Mouse (Mus musculus) CD4-positive, CD25-positive, alpha-beta regulatory T cell, adult 2 months (primary cell): ENCODE results near the gene Sec14l2.
A peak's percentile ranks its signal among the peaks of the same experiment; 100 is the strongest.

Experiments used
- DNase-seq: peaks from one replicate; pipeline ENCODE4 v3.0.0-alpha.2; 2012; ENCODE audit warnings: low read depth, low spot score

The Sec14l2 gene

GRCm38 (mm10) chr11:4099447-4099846 lies 23.8 kb downstream of the Sec14l2 start:
- no peak for DNase-seq

DNA sequence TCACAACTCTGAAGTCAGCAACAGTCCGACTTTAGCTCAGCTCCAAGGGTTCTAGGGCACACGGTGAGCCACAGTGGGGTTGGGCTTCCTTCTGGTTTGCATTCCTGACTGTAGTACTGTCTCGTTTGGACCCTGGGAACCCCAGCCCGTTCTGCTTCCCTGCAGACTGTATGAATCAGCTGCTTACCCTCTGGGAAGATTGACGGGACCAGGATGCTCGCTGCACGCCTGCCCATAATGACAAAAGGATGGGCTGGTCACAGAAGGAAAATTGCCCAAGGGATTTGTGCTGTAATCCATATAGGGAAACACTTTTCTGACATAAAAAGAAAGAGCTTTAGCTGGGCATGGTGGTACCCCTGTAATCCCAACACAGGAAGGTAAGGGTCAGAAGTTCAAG lies 24.4 kb downstream of the Sec14l2 start:
- DNase-seq, result no peak

- peak; percentile 39 for DNase-seq
Observed at GRCm38 (mm10) chr11:4098120-4098519, 25.1 kb downstream of the Sec14l2 start.

GRCm38 (mm10) chr11:4097091-4097621 lies 26.1 kb downstream of the Sec14l2 start:
- no peak for DNase-seq

GRCm38 (mm10) chr11:4096054-4096984 lies 26.9 kb downstream of the Sec14l2 start:
- peak; percentile 97 for DNase-seq

DNA sequence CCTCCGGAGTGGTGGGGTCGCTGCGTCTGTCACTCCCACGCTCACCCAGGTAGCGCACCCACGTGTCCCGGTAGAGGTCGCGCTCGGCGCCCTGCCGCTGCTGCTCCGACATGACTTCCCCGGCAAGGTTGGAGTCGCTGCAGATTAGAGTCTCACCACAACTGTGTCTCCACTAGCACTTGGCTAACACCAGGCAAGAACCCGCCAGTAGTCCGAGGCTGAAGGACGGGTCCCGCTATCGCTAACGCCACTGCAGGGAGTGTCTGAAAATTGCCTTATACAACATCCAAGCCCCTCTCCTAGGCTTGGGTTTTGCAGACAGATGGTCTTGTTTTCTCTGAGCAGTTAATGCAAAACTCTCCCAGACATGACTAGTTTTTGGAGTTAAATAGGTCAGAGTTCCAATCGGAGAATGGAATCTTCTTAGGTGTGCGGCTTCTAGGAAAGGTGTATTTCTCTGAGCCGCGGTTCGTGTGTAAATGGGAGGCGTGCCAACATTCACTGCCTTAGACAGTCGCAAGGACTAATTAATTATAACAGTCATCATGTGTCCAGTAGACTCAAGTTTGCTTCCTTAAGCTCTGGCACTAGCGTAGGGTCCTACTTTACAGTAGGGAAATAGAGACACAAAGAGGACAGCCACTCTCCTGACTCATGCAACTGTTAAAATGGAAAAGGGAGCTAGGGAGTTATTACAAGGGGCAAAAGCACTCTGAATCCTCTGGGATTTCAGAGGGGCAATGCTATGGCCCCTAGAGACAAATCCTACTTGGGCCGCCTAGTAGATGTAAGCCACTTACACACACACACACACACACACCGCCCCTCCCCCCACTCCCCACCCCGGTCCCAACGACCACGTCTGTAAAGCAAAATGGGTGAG lies 27.8 kb downstream of the Sec14l2 start, which contains the start of gene Mtfp1:
Mtfp1 (minus strand) TSS at position 275 of the 883 bp plus-strand sequence.
- DNase-seq, result peak; percentile 78

DNA sequence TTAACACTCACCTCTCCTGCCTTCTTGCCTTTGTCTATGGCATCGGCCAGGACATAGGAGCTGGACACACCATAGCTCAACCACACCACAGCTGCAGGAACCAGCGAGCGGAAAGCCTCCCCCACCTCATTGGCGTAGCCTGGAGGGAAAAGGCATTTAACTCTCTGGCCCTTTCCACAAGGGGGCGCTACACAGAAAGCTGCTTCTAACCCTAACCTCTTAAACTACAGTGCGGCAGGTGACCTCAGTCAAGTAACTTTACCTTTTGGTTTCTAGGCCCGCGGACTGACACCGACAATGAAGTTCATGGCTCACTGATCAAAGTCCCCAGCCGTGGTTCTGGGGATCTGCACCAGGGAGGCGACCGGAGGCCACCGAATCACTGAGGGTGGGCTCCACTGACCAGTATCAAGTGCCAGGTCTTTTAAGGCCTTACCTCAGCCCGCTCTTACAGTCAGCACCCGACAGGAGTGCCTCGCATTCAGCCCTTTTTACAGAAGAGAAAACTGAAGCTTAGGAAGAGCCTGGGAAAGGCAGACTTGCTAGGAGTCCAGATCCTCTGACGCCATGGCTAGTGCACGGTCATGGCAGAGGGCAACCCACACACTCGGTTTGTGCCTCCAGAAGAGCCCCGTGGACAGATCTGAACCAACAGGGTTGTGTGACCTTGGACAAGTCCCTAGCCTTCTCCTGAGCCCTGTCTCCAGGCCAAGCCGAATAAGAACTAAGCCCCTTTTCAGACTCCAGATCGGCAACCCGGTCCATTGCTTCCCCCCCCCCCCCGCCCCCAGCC lies 28.6 kb downstream of the Sec14l2 start:
- peak; percentile 89 for DNase-seq

DNA sequence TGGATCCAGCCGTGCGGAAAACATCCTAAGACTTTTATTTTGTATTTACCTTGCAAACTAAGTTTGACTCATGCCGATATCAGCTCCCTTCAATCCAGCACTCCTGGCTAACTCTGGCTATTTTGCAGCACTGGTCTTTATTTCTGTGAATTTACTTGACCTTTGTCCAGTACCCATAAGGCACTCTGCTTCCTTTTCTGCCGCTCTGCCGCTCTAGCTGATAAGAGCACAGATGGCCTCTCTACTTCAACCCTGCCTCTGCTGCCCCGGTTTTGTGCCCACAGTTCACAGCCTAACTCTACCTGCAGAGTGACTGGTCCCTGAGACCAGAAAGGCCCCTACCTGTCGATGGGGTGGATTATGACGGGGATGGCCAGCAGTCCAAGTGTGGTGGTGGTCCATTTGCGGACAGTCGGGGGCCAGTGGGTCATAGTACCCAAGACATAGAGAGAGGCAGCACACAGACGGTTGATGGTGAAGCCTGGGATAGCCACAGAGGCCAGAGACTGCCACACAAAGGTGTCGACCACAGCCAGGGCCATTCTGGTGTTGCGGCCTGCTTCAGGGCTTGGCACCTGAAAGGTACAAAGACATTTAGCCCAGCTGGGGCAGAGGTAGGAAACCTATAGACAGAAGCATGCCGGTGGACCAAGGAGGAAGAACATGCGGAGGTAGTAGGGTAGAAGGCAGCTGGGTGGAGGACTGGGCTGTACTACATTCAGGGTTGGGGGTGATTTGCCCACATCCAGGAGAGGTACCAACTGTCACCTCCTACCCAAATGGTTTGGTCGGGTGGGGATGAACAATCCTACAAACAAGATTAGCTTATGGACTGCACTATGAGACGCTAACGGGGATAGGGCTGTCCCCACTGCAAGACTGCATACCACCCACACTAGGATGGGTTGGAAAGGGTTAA lies 29.5 kb downstream of the Sec14l2 start:
- no peak for DNase-seq

DNA sequence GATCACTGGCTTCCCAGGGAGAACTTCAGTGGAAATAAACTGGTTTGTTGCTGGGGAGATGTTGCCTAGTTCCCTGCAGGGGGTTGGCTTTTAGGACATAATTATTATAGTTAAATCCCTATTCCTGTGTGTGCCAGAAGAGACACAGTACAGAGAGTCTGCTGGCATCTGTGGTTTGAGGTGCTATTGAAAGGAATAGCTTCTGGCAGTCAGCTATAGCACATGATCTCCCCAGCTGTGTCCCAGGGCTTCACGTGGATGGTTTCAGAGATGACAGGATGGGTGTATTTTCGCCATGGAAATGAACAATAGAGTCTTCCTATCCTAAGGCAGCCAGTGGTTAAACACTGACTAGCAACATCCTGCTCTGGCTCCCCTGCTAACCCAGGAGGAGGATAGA lies 35.9 kb downstream of the Sec14l2 start:
- no peak for DNase-seq

DNA sequence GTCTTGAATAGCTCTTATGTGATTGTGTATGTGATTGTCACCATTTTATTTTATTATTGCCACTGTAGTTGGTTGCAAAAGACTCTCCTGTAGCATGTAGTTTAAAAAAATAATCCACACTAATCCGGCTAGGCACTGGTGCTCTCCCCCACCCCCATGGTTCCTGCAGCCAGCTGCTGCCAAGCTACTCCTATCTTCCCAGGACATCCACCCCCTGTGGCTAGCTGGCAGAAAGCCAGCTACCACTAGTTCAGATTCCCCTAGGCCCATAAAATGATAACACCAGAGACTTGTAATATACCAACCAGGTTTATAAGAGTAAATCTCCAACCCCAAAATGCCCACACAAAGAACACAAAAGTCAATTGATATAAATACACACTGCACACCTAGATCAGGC lies 37.0 kb downstream of the Sec14l2 start:
- DNase-seq, result no peak

GRCm38 (mm10) chr11:4083316-4084078 lies 39.7 kb downstream of the Sec14l2 start:
- DNase-seq, result peak; percentile 72

GRCm38 (mm10) chr11:4080219-4080618 lies 43.0 kb downstream of the Sec14l2 start:
- DNase-seq, result peak; percentile 74

- DNase-seq, result no peak
Observed at GRCm38 (mm10) chr11:4078267-4078933, 44.8 kb downstream of the Sec14l2 start.

DNA sequence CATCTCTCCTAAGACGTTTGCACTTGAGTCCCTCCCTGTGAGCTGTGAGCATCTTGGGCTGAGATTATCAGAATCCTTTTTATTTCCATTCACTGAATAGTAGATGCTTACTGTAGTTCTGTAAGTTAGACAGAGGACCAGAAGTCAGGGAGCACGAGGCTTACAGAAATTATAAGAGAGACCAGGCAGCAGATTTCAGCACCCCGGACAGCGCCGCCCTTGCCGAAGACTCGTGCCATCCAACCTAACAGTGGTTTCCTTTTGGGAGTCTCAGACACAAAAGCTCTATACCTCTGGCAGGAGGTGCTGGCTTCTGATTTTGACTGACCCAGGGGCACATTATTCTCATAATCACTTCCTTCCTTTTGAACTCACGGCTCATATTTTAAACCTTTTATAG lies 46.6 kb downstream of the Sec14l2 start:
- DNase-seq, result peak; percentile 58

DNA sequence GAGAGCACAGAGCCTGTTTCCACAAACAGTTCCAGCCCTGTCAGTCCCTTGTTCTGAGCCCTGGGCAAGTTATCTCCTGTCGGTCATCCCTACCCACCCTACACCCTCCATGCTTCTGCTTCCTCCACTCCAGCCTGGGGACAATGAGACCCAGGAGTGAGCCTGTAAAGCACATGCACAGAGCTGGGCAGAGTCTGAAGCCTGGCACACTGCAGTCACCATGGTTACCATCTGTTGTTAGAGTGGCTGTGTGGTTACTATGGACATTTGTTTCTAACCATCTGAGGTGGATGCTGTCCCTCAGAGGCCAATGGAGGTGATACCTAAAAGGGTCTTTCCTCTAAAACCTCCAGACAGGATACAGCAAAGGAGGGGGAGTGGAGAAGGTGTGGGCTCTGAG lies 53.6 kb downstream of the Sec14l2 start:
- DNase-seq, result no peak

GRCm38 (mm10) chr11:4064627-4065122 lies 58.5 kb downstream of the Sec14l2 start, which contains the start of gene Sec14l3:
TSS of gene Sec14l3 (plus strand) at chr11:4064841.
- no peak for DNase-seq

GRCm38 (mm10) chr11:4062981-4063380 lies 60.2 kb downstream of the Sec14l2 start:
- DNase-seq, result no peak

DNA sequence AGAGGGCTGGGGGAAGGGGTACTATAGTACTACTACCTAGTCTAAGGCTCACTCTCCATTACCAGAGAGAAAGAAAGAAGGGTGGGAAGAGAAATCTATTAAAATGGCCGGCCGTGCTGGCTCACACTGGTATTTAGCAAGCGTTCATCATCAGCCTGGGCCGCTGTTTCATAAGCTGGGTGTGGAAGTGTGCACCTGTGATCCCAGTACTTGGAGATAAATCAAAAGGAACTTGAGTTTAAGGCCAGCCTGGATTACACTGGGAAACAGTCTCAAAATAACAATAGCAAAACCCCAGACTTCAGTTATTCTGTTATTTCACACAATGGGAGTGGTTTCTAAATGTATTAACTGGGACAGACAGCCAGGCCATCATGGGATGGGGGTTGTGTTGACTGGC lies 60.7 kb downstream of the Sec14l2 start:
- DNase-seq, result no peak
